Mouse (Mus musculus) left cerebral cortex, adult 11 months (tissue): ENCODE measurements around the gene Polr2l.
"Not testable (repeated sequence)": the region's sequence is repeated elsewhere in the genome, so short reads cannot be mapped to it uniquely, and the experiment has no call there.

ENCODE experiments used
- DNase-seq: peaks from one replicate; pipeline ENCODE4 v3.0.0; 2022; ENCODE audit warnings: low spot score

Polr2l gene

DNA sequence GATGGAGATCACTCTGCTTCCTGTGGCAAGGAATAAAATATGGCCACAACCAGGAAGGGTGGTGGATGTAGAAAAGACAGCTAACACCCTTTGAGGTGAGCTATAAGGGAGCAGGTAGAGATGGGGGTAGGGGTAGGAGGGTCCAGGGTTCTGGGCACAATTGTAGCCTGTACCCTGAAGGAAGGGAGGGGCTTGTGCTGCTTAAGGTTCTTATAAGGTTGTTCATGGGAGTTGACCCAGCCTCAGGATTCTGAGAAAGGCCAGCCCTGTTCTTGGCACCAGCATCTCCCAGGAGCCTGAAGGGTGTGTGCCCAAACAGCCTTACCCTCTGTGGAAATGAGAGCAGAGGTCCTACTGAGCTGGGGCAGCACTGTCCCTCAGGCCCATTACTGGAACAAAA lies 23.0 kb downstream of the Polr2l start:
- DNase-seq, result no peak

DNA sequence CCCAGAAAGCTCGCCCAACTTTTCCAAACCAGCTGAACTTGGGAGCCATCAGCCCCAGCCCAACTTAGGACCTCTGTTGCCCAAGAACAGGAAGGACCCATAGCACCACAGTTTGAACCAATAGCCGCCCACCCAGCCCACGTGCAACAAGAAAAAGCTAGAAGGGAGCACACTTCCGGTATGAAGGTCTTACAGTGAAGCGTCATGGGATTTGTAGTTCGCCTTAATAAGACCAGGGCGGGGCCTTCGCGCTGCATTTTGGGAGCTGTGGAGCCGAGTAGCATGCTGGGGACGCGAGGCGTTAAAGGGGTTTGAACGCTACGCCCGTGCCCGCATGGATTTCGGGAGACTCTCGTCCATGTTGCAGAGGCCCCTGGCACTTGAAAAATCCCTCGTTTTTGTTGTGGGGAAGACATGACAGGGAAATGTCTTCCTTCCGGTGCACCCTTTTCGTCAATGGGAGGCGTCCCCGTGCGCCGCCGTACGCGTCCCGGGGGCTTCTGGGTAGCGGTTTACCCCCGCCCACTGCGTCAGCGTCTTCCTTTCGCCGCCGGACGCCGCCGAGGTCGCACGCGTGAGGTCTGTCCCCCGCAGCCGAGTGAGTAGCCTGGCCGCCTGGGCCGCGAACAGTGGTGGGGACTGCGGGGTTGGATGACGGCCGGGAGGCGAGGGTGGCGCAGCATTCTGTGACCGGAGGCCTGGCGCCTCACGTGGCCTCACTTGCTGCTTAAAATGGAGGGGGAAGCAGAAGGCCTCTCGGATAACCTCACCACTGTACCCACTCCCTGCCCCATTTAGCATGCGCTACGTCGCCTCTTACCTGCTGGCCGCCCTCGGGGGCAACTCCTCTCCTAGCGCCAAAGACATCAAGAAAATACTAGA lies 27.6 kb downstream of the Polr2l start, which contains the start of gene Rplp2:
Gene Rplp2, plus strand, starts transcription at position 261 of the 882 bp plus-strand sequence.
- peak; percentile 92 for DNase-seq

DNA sequence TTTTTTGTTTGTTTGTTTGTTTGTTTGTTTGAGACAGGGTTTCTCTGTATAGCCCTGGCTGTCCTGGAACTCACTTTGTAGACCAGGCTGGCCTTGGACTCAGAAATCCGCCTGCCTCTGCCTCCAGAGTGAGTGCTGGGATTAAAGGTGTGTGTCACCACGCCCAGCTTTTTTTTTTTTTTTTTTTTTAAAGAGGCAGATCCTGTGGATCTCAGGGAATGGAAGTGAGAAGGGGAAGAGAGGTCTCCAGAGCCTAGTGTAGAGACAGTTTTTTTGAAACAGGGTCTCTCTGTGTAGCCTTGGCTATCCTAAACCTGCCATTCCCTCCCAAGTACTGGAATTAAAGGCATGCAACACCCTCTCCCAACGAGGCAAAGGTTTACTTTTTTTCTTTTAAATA lies 28.6 kb downstream of the Polr2l start:
- not testable (repeated sequence) for DNase-seq

DNA sequence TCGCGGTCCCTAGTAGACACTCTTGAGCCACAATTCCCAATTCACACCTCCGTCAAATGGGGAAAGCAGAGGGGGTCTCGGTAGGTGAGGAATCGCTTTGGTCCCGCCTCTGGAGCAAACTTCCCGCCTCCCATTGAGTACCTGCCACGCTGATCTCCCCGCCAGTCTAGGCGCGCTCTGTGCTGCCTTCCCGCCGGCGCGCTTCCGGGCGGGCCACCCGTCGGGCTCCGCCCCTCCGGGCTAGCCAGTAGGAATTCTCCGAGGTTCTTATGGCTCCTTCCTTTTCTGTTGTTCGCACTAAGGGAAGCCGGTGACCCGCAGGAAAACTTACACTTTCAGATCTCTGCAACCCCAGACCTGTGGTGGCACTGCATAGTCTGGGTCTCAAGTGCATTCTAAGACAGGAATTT lies 31.1 kb downstream of the Polr2l start, which contains the start of gene Pidd1:
Gene Pidd1, minus strand, starts transcription at position 198 of the 410 bp plus-strand sequence.
- no peak for DNase-seq

DNA sequence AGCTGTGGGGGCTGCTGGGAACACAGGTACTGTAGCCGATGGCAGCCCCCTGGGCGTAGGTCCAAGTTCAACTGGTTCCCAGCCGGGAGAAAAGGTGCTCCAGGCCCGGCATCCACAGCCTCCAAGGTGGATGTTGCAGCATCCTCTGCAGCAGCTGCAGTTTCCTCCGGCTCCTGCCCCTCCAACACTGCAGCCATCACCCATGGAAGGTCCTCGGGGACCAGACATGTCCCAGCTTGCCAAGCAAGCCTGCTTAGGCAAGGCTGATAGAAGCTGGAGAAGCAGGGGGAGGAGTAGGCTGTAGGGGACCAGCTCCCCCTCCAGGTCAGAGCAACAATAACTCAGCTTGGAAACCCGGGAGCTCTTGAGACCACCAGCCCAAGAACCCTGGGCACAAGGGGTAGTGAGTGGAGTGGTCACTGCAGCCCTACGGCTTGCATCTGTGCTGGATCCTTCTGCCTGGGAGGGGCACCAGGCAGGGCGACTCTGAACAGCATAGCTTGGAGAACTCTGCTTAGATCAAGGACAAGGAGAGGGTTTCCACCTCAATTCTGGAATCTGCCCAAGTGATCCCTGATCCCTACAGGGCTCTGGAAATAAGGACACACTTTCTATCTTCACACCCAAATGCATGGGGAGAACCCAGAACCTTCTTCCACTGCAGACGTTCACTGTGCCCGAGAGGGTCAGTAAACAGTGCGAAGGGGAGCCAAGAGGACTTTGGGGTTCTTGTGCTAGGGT lies 31.7 kb downstream of the Polr2l start:
- no peak for DNase-seq

DNA sequence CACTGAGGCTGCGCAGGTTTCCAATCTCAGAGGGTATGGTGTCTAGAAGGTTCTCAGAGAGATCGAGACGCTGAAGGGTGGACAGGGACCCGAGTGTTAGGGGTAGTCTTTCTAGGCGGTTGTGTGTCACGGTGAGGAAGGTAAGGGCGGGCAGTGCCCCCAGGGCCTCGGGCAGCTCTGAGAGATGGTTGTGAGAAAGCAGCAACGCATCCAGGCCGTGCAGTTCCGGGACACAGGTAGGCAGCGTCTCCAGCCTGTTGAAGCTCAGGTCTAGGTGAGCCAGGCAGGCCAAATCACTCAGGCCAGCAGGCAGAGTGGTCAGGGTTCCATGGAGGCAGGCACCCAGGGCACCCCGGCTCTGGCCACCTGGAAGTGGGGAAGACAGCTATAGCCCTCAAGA lies 32.7 kb downstream of the Polr2l start:
- DNase-seq, result no peak

DNA sequence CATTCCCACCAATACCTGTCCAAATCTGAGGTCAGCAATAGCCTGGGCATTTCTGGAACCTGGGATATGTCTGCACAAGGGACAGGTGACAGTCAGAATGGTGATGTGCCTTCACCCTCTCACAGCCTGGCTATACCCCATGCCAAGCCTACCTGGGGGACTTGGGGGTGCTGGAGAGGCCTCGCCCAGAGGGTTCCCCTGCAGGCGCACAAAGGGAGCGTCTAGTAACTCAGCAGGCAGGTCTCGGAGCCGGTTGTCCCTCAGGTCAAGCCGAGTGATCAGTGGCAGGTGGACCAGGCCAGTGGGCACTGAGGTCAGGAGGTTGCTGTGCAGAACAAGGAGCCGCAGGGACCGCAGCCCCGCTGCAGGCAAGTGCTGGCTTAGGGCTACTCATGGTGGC lies 33.5 kb downstream of the Polr2l start:
- DNase-seq, result no peak

DNA sequence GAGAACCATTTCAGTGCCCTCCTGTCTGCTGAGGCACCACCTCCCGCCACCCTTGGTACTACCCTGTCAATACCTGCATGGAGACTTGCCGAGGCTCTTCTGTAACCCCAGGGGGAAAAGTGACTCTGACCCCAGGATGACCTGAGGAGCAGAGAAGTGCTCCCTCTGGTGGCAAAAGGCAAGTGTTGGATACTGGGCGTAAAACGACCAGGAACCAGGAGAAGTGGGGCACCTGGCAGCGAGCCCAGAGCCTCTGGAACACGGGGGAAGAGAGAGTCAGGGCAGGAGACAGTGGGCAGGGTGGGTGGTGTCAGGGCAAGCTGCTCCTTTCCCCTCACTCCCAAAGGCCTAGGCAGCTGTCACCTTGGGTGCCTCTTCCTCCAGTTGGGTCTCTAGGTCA lies 34.3 kb downstream of the Polr2l start:
- DNase-seq, result no peak

DNA sequence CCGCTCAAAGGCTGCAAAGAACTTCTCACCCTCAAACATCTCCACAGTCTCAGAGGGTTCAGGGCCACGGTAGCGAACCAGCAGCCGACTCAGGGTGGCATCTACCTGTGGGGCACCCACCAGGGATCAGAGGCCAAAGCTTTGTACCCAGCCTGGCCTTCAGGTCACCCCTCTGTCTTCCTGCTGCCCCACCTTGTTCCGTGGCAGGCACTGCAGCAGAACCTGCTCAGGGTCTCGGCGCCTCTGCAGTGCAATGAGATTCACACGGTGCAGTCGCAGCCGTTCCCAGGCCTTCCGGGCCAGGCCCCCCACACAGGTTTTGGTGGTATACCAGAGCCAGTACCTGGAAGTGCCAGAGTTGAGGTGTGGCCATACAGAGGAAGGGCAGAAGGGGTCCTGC lies 35.1 kb downstream of the Polr2l start:
- no peak for DNase-seq

DNA sequence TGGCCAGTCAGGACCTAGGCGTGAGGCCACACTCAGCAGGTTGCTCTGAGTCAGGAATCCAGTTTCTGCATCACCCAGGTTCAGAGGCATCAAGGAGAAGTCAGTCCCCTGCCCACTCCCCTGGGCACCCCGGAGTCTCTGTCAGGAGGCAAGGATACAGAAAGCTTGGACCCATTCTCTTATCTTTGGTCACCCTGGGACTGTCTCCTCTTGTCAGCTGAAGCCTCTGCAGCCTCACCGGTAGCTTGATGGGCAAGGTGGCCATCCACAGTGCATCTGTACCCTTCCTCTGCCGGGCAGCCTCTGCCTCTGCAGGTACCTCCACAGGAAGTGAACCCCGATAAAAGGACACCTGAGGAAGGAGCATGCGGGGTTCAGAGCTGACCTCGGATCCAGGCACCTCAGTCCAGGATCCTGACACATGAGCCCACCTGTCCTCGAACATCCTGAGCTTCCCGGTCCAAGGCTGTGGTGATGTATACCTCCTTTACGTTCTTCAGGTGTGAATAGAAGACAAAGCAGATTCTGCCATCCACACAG lies 35.7 kb downstream of the Polr2l start:
- DNase-seq, result no peak

DNA sequence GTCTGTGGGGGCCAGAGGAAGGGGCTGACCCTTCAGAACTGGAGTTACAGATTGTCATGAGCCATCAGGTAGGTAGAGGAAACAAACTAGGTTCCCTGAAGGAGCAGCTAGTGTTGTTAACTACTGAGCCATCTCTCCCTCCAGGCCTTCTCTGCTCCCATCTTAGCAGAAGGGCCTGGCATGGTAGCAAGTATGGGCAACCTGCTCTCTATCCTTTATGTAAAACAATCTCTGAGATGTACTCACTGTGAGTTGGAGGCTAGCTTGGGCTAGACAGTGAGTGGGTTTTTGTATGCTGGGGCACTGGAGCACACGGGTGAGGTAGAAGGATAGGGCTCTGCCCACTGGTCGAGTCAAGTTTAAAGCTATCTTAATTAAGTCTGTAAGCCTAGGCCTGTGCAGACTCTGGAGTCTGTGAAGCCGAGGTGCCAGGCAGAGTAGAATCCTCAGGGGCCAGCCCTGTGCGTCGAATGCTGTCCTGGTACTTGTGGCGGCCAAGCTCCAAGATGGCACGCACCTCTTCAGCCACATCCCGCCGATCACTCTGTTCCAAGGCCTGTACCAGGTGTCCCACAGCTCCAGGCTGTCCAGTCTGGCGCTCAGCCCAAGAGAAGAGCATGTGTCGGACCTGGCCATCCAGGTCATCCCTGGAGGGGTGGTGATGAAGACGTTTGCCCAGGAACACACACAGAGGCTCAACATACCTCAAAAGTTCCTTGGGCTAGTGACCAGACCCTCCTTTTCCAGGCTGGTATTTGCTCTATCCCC lies 36.5 kb downstream of the Polr2l start:
- no peak for DNase-seq

DNA sequence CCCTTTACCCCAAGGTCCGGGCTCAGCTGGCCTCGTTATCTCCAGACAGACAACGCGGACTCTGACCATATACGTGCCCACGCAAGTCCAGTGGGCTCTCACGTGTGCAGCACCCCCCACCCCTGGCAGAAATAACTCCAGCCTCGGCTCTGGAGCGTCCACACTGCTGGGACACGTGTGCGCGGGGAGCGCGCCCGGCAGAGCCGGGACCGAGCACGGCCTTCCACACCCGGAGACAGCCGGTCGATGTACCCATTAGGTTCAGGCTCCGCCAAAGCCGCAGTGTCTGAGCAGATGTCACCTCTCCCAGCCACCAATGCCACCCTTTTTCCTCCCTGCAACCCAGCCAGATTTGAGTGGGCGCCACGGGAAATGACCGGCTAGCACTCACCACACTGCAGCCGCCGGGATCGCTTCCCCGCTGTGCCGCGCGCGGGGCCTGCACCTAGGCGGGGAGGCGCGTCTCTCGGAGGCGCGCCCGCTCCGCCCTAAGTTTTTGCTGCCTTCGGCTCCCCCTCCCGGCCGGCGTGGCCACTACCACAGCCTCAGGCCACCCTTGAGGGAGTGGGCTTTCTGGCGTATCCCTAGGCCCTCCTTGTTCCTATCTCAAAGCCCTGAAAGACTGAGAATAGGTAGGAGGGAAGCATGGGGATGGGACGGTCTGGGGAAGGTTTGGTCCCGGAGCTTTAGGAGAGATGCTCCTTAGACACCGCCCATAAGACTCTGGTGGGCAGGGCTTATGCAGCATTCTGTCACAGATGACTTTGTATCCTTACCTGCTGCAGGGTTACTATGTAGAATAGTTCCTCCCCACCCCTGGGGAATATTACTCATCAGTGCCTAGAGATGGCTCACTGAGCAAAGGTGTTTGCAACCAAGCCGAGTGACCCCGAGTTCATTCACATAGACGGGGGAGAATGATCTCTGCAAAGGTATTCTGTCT lies 37.5 kb downstream of the Polr2l start, which contains the start of gene Slc25a22:
Gene Slc25a22, minus strand, starts transcription at position 715 of the 943 bp plus-strand sequence.
- no peak for DNase-seq

DNA sequence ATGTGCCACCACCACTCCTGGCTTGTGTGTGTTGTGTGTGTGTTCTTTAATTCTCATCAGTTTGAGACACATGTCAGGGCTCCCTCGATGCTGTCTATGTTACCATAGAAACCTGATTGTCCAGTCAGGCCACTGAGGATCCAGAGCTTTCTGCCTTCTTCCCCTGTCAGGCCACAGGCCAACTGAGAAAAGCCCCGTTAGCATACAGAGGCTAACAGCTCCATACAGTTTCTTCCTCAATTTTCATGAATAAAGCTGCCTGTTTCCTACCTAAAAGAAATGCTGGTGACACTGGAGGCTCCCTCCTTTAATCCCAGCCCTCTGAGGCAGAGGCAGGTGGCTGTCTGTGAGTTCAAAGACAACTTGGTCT lies 38.4 kb downstream of the Polr2l start:
- DNase-seq, result no peak

DNA sequence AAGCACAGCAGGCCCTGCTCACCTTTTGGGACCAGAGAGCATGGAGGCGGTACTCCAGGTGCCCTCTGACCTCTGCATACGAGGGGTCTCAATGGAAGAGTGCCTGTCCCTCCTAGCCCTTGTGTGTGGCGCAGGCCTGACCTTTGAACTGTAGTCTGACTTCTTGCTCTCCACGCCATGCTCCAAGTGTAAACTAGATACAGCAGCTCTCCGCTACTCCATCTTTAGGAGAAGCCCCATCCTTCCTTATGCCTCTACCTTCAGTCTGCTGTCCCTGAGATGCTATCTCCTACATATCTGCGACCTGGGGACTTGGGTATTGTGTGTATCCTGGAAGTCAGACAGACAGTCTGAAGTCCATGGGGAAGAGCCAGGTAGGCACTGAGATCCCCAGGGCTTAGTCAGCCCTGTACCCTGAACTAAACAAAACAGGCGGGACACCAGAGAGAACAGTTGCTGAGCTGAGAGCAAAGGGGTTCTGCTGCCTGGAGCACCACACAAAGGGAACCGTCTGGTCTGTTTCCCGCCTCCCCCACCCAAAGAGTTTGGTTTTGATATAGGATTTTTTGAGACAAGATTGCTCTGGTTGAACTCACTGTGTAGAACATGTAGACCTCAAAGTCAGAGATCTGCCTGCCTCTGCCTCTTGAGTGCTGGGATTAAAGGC lies 38.9 kb downstream of the Polr2l start:
- DNase-seq, result no peak

DNA sequence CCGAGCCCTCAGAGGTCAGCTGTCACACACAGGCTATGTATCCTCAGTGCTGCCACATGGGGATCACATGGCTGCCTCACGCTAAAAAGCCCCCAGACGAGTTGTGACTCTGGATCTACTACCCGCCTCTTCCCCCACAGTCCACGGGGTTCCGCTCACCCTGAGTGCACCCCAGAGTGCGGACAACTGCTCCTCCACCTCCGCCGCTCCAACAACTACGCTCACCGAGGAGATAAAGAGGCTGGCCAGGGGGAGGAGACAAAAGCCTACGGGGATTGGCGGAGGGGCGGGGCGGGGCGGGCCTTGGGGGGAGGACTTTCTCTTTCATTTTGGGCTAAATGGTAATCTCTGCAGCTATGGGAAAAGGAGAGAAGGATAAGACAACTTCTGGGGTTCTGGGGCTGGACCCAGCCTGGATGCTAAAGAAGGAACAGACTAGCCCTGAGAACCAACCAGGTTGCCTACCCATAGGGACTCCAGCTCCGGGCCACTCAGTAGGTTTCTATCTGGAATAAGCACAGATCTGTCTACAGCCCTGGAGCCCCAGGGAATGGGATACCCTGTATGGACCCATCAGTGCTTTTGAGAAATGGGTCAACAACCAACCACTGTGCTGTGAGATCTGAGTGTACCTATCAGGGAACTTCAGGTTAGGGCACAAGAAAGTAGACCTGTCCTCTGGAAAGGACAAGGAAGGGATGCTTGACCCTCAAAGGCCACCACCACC lies 39.6 kb downstream of the Polr2l start:
- DNase-seq, result no peak

DNA sequence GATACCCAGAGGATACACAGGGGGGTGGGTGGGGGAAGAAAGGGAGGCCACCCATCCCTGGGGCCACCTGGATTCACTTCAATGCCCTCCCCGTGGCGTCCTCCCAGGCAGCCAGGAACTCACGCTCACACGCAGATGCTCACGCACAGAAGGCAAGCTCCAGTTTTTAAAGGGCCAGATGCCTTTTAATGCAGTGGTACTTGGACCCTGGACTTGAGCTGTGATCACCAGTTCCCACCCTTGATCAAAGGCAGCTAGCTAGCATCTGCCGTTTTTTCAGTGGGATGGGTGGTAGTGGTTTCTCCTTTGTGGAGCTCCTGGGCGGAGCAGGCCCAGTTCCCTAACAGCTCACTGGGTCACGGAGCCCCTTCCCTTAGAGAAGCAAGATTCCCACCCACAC lies 40.5 kb downstream of the Polr2l start:
- no peak for DNase-seq

DNA sequence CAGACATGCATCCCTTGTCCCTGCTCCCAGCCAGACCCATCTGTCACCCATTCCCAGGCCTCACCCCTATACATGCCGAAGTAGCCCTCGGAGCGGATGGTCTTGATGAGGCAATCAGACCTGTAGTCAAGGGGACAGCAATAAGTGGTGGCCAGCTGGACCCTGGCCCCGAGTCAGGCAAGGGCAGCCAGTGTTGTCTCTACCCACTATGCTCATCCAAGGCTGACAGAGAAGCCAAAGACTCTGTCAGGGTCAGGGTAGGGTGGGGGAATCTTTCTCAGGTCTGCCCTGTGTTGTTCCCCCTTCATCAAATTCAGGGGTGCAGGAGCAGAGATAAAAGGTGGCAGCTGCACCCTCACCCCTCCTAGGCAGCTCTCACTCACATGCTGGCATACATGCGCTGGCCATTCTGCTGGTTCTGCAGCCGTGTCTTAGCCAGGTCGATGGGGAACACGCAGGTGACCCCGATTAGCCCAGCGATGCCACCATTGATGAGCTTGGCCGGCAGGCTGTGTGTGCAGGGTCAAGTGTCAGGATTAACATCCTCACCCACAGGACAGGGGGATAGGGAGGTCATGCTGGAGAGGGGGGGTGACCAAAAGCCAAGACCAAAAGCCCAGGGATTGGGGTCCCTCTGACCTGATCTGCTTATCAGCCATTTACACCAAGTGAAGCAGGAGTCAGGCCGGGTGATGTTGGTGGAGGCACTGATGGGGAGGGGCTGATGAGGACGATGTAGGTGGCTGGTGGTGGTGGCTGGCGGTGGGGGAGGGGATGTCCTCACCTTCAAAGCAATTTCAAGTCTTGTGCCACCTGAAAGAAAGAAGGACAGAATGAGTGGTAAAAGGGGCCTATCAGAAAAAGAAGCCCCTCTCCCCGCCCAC lies 41.2 kb downstream of the Polr2l start:
- DNase-seq, result no peak

DNA sequence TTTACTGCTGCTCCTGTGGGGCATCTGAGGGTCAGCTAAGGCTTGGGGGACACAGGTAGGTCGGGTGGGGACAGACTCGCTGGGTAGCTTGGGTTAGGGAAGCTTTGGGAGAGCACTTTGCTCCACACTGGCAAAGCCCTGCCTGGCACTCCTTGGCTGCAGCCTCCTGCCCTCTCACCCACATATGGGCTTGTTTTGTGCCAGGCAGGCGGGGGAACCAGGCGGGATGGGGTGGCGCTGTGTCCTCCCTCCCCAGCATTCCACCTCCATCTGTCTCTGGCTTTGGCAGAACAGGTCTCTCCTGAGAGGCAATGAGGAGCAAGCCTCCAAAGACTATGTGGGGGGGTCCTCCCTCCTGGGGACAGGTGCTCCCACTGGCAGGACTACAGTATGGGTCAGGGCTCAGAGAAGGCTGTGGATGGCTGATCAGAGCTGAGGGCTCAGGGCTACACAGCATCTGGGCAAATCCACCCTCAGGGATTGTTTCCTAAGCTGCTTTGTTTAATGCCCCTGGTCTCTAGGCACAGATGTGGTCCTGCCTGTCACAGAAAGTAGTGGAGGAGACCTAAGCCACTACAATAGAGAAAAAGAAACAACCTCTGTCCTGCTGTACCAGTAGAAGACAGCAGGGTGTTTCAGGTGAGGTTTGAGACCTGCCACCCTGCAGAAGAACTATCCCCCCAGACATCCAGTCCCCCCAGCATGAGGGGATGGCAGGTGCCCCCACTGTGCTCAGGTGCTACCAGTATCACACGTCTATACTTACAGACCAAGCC lies 42.0 kb downstream of the Polr2l start:
- no peak for DNase-seq
